Mouse (Mus musculus): ENCODE measurements around the gene Cnga3.
A peak's percentile ranks its signal among the peaks of the same experiment; 100 is the strongest.

Cnga3 gene

GRCm38 (mm10) chr1:37287748-37288147, 73.5 kb downstream of the Cnga3 start:
- peak; percentile 40 for DNase-seq

DNA sequence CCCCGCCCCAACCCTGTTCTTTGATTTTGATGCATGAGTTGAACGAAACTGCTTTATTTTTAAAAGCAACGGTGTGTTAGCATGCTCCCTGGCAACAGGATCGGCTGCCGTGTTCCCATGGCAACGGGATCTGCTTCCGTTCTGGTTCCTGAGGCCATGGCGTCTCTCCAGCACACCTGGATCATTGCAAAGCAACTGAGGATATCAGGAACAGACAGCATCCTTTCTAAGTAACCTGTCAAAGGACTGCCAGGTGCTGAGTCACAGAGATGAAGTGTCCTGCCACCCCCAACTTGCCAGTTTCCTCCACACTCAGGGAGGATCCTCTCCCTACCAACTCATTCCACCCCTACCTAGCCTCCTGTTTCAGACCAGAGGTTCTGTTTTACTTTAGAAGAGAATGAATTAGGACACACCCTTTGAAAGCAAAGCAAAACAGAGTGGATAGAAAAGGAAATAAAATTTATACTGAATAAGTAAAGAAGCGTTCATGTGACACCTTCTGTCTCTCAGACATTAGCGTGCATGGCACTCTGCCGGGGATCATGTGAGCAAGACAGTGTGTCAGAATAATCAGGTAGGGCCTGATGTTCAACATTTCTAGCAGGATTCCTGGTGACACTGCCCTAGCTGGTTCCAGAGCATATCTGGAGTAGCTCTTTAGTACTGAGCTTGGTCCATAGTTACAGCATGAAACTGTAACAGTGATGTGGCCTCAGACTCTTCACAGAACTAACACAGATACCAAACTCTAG, 74.1 kb downstream of the Cnga3 start:
- DNase-seq, result peak; percentile 50

GRCm38 (mm10) chr1:37288941-37289340, 74.7 kb downstream of the Cnga3 start:
- peak; percentile 46 for DNase-seq

GRCm38 (mm10) chr1:37296414-37296813, 82.2 kb downstream of the Cnga3 start:
- DNase-seq, result no peak

DNA sequence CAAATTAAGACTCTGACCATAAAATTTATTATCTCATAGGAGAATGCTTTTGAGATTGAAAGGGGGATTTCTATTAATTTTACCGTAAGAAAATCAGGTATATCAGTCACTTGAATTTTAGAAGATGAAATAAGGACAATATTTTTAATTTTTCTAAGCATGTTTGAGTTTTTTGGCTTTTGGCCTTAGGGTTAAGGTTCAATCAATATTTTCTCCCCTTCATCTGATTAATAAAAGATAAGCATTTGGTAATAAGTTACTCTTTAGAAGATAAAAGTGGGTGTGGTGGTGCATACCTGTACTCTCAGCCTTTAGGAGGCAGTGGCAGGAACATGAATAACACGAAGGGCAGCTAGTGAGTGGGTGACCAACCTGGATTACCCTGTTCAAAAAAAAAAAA, 84.7 kb downstream of the Cnga3 start:
- no peak for DNase-seq

DNA sequence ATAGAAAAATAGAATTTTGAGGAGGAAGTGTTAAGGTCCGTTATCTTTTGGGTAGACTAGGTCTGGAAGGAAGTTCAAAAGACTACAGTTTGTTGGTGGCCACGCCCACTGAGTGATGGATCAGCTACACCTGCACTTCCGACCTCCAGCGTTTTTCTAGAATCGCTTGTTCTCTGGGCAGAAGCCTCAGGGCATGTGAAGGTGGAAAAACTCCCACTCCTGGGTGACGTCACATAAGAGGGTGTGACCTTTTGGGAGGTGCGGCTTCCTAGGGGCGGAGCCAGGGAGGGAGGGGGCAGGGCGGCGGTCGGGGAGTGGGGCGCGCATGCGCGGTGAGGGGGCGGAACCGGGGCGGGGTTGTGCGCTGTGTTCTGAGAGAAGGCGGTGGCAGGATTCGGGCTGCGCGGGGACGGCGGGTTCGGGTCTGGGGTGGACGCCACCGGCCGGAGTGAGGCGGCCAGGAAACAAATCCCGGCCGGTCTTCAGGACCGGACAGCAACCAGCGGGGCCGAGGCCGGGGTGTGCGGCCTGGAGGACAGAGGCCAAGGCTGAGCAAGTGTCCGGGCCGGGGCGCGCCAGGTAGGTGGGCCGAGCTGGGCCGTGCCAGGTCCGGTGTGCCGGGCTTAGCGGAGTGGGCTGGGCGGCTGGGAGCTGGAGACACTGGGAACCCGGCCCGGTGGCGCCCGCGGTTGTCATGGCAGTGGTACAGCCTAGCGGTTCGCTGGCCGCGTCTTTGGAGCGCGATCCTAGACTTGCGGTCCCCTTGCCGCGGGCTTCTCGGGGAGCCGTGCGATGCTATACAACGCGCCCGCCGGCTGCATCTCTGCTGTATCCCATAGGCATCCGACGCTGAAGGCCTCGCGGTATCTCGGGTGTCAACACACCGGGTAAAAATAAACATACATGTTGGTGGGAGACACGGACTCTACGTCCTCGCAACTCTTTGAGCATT, 85.6 kb downstream of the Cnga3 start, which contains the start of gene Inpp4a:
Inpp4a (plus strand) TSS at position 326 of the 952 bp plus-strand sequence.
- DNase-seq, result peak; percentile 99

- peak; percentile 91 for DNase-seq
Observed at GRCm38 (mm10) chr1:37300650-37301049, 86.4 kb downstream of the Cnga3 start.

DNA sequence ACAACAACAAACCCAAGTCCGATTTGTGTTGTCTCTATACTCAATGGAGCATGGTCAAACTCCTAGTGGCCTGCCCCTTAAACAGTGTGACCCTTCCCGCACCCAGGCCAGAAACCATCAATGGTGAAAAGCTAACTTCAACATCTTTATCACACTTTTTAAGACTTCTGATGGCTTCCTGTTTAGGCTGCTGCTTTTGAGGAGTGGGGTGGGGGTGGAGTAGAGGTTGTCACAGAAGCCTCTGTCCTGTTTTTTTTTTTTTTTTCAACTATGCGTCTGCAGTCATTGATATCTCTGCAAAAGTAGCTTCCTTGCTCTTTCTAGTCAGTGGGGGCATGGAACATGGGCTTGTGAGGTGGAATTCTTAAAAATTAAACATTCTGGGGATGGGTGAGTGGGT, 88.6 kb downstream of the Cnga3 start:
- DNase-seq, result no peak

DNA sequence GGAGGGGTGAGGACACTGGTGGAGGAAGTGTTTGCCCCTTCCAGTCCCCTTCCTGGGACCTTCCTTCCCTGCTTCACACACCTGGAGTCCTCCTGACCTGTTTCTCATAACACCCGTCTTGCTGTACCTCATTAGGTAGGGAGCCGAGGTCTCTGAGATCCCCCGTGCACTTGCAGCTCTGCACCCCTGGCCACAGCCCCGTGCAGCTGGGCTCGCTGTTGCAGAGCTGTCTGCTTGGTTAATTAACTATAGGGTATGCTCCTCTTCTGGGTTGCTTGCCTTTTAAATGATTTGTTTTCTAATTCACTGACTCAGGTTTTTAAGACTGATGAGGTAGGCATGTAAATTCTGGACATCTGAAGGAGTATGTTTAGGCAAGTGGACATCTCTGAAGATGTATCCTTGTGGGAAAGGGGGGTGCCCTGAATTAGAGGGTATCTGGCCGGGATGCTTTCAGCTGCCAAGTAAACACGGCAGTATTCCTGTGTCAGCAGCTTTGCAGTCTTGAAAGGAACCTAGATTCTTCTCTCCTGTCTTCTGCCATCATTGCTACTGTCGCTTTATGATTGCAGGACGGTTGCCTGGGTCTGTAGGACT, 91.6 kb downstream of the Cnga3 start:
- DNase-seq, result no peak

DNA sequence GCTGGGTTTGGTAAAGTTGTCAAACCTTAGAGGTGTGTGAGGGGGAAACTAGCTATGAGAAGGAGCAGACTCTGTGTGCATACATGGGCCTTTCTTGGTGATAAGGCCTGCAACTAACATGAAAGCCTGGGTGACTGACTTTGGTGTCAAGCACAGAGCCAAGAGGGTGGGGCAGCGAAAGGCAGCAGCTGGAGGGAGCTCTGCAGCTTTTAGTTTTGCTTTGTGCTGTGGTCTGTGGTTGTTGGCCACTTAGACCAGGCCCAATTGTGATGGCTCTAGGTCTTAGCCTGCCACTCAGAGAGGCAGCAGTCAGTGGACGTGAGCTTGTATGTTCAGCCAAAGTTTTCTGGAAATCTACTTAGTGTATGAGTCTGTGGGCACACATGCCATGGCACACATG, 93.4 kb downstream of the Cnga3 start:
- DNase-seq, result peak; percentile 93

DNA sequence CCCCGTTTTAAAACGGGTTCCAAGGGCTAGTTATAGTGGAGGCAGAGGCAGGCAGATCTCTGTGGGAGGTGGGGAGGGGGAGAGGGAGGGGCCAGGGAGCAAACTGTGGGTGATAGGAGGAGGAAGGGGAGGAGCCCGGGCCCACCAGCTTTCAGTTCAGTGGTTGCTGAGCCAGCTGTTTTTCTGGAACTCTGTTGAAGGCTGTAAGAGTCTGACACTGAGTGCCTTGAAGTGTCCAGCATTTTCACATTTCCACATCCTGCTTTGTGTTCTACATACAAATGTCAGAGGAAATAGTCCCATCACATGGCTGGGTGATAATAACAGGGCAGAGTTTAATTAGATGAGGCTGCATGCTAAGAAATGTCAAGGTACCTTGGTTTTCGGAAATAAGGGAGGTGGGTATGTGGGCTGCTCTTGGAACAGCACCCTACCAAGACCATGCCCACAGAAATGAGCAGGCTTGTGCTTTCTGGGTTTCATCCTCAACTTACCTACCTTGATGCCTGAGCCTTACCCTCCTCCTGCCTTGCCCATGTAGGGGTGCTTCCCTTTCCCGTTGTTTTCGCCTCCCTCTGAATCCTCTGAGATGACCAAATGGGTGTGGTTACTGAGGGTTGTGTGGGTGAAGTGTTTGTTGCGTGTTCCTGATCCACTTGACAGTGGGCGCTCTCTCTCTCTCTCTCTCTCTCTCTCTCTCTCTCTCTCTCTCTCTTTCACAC, 93.9 kb downstream of the Cnga3 start:
- no peak for DNase-seq

DNA sequence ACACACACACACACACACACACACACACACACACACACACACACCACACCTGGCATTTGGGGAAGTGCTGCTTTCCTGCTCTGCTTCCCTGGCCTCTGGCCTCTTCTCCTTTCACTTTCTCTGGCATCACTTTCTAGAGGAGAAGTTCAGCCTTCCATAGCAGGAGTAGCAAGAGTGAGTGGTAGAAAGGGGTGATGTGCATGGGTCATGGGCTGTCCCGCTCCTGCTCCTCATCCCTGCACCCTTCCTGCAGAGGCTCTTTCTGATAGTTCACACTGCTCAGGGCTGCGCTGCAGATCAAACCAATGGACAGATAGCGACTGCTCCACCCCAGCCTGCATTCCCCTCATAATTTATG, 94.5 kb downstream of the Cnga3 start:
- no peak for DNase-seq

DNA sequence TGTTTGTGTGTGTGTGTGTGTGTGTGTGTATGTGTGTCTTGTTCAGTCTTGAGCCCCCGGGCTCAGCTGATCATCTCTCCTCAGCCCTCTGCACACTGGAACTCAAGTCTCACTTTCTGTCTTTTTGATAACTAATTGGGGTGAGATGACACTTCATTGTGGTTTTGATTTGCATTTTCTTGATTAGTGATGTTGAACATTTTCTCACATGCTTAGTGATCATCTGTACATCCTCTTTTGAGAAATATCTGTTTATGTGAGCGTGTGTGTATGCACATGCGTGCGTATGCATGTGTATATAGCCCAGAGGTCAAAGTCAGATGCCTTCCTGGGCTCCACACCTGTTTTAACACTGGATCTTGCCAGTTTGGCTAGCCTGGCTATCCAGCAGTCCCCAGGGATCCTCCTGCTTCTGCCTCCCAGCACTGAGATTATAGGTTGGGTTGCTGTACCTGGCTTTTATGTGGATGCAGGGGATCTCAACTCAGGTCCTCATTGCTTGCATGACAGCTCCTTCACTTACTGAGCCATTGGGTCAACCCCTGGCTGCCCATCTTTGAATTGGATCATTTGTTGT, 95.8 kb downstream of the Cnga3 start:
- DNase-seq, result no peak

All from heart, adult 11 months (tissue).